Mouse (Mus musculus): ENCODE measurements around the gene Rasa2. TPM values are rescaled to one million over a fixed set of nuclear protein-coding genes. Genes with fewer than 3 reads are reported as not detected.

Rasa2 gene
- total RNA-seq, 1 experiment from 2014 or later: 12.4 TPM

DNA sequence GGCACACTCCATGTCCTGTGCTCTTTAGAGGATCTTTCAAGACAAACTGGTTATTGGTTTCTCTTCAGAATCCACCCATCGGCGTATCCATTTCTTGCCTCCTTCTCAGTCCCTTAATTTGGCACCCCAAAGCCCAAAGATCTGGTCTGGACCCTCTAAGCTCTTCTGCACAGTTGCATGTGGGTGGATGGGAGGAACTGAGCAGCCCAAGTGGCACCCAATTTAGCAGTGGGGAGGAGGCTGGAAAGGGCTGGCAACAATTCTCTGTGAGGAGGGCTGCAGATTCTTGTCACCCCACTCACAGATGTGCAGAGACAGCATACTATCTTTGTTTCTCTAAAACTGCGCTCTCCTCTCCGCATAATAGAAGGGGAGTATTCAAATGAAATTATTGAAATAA, 17.9 kb upstream of the Rasa2 start:
- no peak for ATAC-seq (replicated peaks in 1 of 2; ENCODE audit: insufficient read depth in 1 of 2, low FRiP score in 2 of 2, low TSS enrichment in 1 of 2, low read depth in 1 of 2, poor library complexity in 2 of 2, severe bottlenecking in 2 of 2)

DNA sequence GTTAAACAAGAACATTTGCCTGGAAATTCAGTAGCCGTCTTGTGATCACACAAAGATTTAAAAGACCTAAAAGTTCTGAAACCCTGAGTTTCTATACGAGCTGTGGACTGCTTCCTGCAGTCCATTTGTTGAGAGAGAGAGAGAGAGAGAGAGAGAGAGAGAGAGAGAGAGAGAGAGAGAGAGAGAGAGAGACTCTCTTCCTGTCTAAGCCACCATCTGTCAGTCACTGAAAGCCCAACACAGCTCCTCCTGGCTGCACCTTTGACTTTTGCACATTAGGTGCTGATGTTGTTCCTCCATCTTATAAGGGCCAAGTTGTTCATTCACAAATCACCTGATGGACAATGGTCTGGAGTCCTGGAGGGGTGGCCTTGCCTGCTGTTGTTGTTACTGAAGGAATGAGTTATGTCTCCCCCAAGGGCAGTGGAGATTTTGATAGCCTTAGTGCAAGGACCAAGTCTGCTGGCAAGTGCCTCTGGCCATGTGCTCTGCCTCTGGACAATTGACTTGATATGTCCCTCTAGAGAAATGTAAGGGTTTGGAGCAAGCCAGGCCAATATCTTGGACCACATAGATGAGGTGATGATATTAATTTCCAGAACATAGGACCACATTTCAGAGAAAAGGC, 15.4 kb upstream of the Rasa2 start:
- no peak for ATAC-seq (replicated peaks in 1 of 2; ENCODE audit: insufficient read depth in 1 of 2, low FRiP score in 2 of 2, low TSS enrichment in 1 of 2, low read depth in 1 of 2, poor library complexity in 2 of 2, severe bottlenecking in 2 of 2)

DNA sequence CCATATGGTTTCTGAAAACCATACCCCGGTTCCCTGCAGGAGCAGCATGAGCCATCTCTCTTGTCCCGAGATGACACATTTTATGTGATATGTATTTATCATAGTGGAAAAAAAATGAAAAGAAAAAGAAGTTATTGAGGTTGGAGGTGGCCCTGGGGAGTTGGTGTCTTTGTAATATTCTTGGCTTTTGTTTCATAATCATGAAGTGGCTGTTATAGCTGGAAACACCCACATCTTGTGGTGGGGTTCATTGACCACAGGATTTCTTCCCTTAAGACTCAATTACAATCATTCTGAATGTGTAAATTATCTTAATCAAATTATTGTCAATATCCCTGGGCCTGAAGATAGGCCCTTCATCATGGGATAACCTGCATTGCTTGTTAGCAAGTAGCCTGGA, 13.4 kb upstream of the Rasa2 start:
- peak in 1 of 2 experiments; percentile 43; a peak in 1 of 4 replicates for ATAC-seq (replicated peaks in 1 of 2; ENCODE audit: insufficient read depth in 1 of 2, low FRiP score in 2 of 2, low TSS enrichment in 1 of 2, low read depth in 1 of 2, poor library complexity in 2 of 2, severe bottlenecking in 2 of 2)

DNA sequence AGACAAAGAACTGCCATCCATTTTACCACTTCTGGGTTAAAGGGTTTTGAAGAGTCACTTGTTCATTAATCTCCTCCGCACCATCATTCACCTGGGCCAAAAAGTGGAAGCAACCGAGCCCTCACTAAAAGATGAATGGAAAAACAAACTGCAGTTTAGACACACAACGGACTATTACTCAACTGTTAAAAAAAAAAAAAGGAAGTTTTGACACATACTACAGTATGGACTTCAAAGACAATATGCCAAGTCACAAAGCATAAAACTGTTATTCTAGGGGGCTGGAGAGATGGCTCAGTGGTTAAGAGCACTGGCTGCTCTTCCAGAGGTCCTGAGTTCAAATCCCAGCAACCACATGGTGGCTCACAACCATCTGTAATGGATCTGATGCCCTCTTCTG, 12.6 kb upstream of the Rasa2 start:
- ATAC-seq (replicated peaks in 1 of 2; ENCODE audit: insufficient read depth in 1 of 2, low FRiP score in 2 of 2, low TSS enrichment in 1 of 2, low read depth in 1 of 2, poor library complexity in 2 of 2, severe bottlenecking in 2 of 2): peak; percentile 35 to 52; a peak in 2 of 4 replicates

DNA sequence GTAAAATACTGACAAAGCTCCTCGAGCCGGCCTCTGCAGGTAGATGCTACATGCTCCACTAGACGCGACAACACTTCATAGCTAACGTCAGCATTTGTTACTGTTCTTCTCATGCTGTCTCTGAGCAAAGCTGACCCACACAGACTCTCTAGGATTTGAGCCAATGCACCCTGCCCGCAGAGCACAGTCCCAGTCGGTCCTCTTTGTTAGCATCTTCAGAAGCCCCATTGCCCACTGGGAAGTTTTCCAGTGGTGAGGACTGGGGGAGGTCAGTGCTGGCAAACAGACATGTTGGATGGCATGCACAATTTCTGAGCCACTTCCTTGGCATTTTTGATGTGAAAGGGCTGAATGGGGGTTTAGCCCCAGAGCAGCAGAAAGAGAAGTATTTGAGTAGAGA, 8.0 kb upstream of the Rasa2 start:
- no peak for ATAC-seq (replicated peaks in 1 of 2; ENCODE audit: insufficient read depth in 1 of 2, low FRiP score in 2 of 2, low TSS enrichment in 1 of 2, low read depth in 1 of 2, poor library complexity in 2 of 2, severe bottlenecking in 2 of 2)

DNA sequence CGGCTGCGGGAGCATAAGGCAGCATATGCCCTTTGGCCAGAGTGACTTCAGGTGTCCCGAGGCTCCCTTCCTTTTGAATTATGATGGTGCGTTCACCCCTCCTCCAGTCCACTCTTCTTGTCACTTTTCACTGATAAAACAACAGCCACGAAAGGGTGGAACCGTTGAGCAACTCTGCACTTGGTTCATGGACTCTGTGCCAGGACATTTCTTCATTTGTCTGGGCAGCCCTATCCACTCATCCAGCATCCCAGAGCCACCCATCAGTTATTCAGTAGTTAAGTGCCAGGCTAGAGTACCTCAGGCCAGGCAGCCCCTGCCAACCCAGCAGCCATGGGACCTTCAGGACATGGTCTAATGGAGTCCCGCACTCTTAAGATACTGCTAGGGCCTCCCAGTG, 7.1 kb upstream of the Rasa2 start:
- no peak for ATAC-seq (replicated peaks in 1 of 2; ENCODE audit: insufficient read depth in 1 of 2, low FRiP score in 2 of 2, low TSS enrichment in 1 of 2, low read depth in 1 of 2, poor library complexity in 2 of 2, severe bottlenecking in 2 of 2)

DNA sequence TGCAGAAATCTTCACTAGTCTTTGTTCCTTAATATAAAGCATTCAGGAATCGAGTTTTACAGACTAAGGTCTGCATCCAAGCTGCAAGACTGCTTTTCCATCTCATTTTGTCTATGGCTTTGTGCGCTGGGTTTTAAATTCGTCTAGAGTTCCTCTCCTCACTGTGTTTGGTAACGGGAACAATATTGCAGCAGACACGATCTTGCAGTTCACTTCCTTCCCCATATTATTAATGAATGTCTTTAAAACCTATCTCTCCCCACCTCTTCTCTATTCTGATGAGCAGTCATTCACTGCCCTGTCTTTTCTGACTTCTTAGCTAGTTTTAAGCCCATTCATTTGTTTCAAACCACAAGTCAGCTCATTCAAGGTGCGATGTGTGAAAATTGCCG, 5.7 kb upstream of the Rasa2 start:
- ATAC-seq (replicated peaks in 1 of 2; ENCODE audit: insufficient read depth in 1 of 2, low FRiP score in 2 of 2, low TSS enrichment in 1 of 2, low read depth in 1 of 2, poor library complexity in 2 of 2, severe bottlenecking in 2 of 2): peak; percentile 38 to 62; a peak in 2 of 4 replicates

DNA sequence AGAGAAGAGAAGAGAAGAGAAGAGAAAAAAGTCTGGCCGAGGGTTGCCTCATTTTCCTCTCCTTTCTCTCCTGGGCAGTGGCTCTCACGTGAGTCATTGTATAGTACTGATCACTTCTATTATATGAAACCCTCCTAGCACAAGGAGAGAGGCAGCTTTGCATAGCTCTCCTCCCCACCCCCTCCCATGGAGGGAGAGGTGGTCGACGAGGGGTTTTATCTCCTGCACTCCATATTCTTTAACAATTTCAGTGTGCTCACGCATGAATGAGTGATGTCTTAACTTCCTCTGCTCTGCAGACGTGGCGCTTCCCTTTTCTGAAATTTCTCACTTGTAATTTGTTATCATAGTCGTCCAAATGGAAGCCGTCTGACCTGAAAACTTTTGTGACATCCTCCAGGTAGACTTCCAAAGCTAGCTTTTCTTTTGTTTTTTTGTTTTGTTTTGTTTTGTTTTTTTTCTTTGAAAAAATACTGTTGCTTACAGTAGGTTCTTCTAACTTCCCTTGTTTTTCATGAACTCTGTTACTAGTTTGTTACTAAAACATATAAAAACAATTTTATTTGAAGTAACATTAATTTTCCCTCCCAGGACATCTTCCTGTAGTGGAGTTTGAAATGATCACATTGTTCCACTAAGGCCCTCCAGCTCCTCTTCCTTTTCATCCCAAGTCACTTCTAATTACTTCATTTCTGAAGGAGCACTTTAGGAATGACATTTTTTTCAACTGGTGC, 5.2 kb upstream of the Rasa2 start:
- peak; percentile 37 to 53; a peak in 3 of 4 replicates for ATAC-seq (replicated peaks in 1 of 2; ENCODE audit: insufficient read depth in 1 of 2, low FRiP score in 2 of 2, low TSS enrichment in 1 of 2, low read depth in 1 of 2, poor library complexity in 2 of 2, severe bottlenecking in 2 of 2)

DNA sequence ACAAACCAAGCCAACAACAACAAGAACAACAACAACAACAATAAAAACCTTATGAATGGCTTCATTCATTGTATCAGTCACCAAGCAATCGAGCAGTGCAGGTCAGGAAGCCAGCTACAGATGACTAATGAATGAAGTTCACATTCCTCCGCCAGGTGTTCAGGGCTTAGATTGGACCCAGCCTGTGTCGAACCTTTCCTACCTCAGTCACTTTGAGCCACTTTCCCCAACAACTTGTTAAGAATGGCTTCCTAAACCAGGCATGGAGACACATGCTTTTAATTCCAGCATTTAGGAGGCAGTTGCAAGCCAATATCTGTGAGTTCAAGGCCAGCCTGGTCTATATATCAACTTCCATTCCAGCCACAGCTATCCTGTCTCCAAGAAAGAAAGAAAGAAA, 4.5 kb upstream of the Rasa2 start:
- no peak for ATAC-seq (replicated peaks in 1 of 2; ENCODE audit: insufficient read depth in 1 of 2, low FRiP score in 2 of 2, low TSS enrichment in 1 of 2, low read depth in 1 of 2, poor library complexity in 2 of 2, severe bottlenecking in 2 of 2)

DNA sequence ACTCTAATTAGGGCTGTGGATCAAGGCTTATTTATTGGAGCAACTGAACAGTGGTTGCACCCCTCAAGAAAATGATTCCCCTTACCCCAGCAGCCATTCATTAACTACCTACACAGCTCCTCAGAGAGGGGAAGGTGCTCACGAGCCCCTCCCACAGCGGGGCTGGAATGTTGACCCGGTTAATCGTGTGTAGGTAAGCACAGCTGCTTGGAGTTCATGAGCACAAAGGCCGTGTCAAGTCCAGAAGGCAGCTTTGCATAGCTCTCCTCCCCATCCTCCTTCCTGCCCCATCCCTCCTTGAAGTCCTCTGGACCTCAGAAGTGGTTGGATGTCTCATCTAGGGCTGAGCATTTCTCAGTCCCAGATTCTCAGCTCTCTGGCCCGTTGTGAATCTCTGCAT, 3.8 kb upstream of the Rasa2 start:
- ATAC-seq (replicated peaks in 1 of 2; ENCODE audit: insufficient read depth in 1 of 2, low FRiP score in 2 of 2, low TSS enrichment in 1 of 2, low read depth in 1 of 2, poor library complexity in 2 of 2, severe bottlenecking in 2 of 2): no peak

DNA sequence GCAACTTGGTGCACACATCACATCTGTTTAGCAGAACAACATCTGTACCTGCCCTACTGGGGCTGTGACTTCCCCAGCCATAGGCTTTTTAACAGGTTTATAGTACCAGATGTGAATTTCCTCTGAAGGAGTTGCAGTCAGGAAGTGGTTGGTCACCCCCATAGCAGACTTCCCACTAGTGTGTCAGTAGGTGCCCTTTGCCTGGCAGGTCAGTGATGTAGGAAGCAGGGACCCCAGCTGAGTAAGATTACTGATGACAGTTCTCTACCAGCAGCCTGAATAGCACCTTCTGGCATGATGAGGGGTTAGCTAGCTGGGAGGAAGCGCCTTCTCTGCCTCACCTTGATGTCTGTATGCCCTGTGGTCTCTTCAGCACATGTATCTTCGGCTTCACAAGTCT, 2.4 kb upstream of the Rasa2 start:
- ATAC-seq (replicated peaks in 1 of 2; ENCODE audit: insufficient read depth in 1 of 2, low FRiP score in 2 of 2, low TSS enrichment in 1 of 2, low read depth in 1 of 2, poor library complexity in 2 of 2, severe bottlenecking in 2 of 2): 0 out of 4 replicates have a peak, but pooled peaks of 1 of the 2 experiments have one; percentile 11

DNA sequence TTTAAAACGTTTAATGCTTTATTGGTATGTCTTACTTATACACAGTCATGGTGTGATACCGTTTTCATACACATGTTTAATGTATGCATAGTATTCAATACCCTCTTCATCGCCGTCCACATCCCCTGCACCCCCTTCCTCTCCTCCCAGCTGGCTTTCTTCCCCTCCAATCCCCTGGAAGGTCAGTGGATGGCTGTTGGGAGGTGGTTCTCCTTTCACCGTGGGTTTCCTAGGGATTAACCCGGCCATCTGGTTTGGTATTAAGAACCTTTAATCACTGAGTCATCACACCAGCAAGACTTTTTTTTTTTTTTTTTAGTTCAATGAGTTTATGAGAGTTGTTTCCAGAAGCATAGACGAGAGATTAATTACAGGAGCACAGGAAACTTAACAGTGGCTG, 1.3 kb upstream of the Rasa2 start:
- ATAC-seq (replicated peaks in 1 of 2; ENCODE audit: insufficient read depth in 1 of 2, low FRiP score in 2 of 2, low TSS enrichment in 1 of 2, low read depth in 1 of 2, poor library complexity in 2 of 2, severe bottlenecking in 2 of 2): no peak

DNA sequence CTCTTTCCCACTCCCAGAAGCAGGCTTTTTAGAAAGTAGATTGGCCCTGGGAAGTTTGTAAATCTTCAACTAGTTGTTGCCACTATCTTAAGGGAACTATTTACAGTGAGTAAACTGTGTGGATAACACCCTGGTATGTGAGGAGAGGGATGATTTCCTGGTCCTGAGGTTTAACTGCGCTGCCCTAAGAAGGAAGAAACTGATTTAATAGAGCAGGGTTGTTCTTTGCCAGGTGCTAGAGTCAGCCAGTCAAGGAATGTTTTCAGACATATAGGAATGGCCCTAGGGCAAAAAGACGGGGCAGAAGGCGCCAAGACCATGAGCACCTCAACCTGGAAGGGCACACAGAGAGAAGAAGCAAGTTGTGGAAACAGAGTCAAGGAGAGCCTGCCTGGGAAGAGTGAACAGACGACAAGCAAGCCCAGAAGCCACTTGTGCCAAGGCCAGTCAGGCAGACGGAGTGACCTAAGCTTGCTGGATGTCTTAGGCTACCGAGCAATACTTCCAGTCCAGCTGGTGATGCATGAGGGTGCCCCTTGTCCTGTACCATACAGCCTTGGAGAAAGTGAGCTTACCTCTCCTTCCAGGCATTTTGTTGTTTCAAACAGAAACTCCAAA, 765 bp upstream of the Rasa2 start:
- ATAC-seq (replicated peaks in 1 of 2; ENCODE audit: insufficient read depth in 1 of 2, low FRiP score in 2 of 2, low TSS enrichment in 1 of 2, low read depth in 1 of 2, poor library complexity in 2 of 2, severe bottlenecking in 2 of 2): no peak

DNA sequence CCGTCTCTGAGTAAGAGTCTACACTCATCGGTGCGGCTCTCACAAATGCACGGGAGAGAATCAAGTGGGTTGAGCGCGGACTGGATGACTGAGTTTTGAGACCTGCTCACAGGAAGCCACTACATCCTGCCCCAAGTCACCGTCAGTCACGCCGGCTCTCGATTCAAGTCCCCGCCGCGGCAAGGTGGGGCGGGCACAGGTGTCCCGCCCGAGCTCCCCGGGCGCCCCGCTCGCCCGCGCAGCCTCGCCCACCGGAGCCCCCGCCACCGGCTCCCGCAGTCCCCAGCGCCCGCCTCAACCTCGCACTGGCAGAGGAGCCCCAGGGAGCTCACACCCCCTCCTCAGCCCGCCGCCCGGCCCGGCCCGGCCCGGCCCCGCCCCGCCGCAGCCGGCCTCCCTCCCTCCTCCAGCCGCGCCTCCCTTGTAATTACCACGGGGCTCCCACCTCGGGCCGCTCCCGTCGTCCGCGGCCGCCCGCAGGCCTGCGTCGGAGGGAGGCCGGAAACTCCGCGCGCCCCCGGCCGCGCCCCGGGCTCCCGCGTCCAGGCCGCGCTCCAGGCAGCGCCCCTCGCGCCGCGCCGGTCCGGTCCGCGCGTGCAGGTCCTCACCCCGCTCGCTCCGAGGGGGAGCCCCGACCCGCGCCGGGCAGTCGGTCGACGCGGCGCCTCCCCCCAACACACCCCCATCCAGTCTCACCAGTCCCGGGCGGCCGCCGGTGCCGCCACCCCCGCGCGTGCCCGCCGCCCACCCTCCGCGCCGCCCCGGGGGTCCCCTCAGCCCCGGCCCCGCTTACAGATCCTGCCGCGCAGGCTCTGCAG, 637 bp downstream of the Rasa2 start:
- ATAC-seq (replicated peaks in 1 of 2; ENCODE audit: insufficient read depth in 1 of 2, low FRiP score in 2 of 2, low TSS enrichment in 1 of 2, low read depth in 1 of 2, poor library complexity in 2 of 2, severe bottlenecking in 2 of 2): peak; percentile 8 to 34; a peak in 2 of 4 replicates

DNA sequence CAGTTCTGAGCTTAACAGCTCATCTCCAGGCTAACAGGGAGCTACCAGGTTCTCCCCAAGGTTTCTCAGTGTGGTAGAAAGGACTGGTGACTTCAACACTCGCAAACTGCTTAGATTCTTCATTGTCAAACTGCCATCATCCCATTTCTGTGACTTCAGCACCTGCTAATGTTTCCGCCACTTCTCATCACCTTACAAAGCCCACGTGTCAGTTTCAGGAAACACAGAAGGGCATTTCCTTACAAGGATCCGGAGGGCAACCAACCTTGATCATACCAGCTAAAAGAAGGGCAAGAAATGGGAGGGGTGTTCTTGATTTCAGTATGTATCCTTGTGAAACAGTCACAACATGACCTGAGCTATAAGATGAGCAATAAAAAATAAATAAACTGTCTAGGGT, 2.3 kb downstream of the Rasa2 start:
- ATAC-seq (replicated peaks in 1 of 2; ENCODE audit: insufficient read depth in 1 of 2, low FRiP score in 2 of 2, low TSS enrichment in 1 of 2, low read depth in 1 of 2, poor library complexity in 2 of 2, severe bottlenecking in 2 of 2): no peak

DNA sequence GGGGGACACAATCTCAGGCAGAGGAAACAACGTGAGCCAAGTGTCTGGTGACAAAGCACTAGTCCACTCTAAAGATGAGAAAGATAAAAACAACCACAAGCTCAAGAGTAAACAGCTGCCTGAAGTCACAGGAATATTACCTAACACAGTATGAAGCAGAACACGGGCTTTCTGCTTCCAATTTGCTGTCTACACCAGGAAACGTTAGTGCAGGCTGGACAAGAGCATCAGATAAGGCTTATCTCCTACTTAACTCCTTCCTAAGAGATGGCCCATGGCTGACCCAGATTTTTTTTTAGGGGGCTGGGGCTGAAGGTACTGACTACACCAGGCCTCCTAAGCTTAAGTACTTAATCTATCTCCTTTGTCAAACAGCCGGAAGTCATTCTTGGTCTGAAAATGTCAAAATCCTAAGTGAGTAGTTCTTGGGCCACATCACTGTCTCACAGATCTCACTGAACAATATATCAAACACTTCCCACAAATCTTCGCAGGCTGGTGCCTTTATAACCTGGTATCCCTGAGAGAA, 3.8 kb downstream of the Rasa2 start:
- no peak for ATAC-seq (replicated peaks in 1 of 2; ENCODE audit: insufficient read depth in 1 of 2, low FRiP score in 2 of 2, low TSS enrichment in 1 of 2, low read depth in 1 of 2, poor library complexity in 2 of 2, severe bottlenecking in 2 of 2)

DNA sequence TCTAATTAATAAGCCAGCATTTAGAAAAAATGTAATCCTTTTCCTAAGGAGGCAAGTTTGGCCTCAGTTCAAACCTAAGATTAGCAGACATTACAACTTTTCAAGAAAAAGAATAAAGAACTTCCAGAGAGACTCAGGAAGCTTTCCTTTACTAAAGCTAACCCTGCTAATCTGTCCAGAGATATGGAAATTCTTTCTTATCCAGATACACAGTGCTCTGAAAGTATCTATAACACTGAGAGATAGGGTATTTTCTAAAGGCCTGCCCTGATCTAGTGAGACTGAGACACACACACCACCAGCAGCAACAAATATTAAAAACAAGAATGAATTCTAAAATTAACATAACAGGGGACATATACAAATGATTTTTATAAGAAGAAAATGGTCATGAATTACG, 4.4 kb downstream of the Rasa2 start:
- ATAC-seq (replicated peaks in 1 of 2; ENCODE audit: insufficient read depth in 1 of 2, low FRiP score in 2 of 2, low TSS enrichment in 1 of 2, low read depth in 1 of 2, poor library complexity in 2 of 2, severe bottlenecking in 2 of 2): no peak
